Mouse (Mus musculus) kidney, adult 11 months (tissue): ENCODE data around the gene Rbm17.

Experiments
- DNase-seq: peaks from one replicate; pipeline ENCODE4 v3.0.0; 2022

Rbm17 gene

DNA sequence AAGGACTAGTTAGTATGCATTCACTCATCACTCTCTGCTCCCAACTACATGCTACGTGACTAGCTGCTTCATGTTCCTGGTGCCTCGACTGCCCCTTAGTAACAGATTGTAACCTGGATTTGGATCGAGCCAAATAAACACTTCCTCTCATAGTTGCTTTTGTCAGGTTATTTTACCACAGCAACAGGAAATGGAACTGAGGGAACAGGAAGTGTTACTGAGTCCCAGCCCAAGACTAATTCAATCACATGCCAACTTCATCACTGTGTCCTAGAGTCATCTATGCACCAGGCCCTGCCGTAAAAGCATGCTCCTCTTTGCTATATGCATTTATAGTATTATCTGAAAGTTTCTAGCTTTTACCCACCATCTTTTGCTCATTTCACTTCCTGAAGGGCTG is 16.0 kb downstream of the Rbm17 start:
- DNase-seq, result no peak

DNA sequence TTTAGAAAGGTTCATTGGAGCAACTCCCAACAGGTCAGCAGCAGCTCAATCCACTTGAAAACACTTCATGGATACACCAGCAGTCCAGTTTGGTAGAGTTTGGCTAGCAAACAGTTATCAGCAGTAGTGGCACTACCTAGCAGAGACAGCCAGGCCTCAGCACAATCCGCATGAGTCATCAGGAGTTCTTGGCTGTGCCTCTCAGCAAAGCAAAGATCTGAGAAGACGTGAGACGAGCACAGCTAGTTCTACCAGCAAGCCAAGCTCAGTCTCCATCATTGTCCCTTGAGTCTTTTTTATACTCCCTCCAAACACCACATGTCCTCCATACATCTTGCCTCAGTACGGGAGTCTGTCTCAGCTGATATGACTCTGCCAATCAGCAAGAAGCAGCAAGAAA is 24.6 kb downstream of the Rbm17 start:
- no peak for DNase-seq

DNA sequence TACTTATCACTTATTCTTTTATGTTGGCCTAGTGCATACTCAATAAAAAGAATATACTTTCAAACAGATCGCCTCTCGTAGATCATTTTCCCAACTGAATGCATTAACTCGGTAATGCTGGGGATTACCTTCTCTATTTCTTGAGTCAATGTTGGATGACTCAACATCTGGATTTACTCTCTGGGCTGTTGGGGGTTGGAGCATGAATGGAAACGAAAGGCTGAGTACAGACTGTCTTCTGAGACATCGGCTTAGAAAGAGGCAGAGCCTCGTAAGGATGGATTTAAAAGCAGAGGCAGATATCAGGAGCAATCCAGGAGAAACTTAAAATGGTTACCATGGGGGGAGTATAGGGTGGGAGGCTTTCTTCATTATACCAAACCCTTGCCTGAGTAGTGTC is 25.8 kb downstream of the Rbm17 start:
- no peak for DNase-seq

DNA sequence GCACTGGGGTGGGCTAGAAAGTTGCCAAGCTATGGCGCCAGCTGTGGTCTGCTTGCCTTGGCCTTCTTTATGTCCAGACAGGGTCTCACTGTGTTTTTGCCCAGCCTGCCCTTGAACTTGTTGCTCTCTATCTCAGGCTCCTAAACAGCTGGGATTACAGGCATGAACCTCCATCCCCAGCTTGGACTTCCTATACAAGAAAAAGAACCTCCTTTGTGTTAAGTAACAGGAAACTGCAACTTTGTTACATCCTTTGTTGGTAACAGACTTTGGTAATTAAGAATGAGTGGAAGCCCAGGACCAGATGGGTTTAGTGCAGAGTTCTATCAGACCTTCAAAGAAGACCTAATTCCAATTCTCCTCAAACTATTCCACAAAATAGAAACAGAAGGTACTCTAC is 30.3 kb downstream of the Rbm17 start:
- no peak for DNase-seq

DNA sequence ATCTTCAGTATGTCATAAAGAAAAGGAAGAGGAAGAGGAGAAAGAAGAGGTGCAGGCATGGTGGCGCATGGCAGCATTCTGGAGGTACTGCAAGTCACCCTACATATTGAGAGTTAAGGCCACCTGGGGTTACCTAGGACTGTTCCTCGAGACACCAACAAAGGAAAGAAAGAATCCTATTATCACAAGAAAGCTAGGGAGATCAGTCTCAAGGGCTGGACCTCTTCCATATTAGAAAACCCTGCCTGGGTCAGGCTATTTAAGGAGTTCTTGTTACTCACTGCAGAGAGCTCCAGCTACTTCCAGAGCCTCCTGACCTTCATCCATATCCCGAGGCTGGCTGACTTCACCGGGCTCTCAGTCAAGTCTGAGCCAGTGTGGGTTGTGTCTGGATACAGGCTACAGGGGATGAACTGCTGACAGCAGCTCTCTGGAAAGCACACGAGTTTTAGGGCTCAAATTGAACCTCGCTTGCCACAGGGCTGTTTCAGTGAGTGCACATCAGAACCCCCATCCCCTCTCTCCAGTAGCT is 32.9 kb downstream of the Rbm17 start:
- no peak for DNase-seq

DNA sequence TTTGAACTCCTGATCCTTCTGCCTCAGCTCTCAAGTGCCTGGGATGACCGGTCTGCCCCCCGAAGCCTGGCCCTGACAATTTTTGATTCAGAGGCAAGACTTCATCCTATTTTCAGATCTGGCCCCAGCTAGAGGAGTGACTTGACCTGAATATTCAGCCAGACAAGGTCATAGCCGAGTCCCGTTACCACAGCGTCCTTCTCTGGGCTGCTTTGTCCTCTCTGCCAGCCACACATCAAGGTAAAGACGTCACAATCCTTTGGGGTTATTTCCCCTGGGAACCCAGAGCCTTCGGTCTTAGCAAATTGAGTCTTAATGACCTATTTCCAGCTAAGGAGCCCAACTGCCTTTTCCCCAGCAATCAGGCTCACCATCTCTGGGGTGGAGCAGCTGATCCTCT is 35.5 kb downstream of the Rbm17 start:
- no peak for DNase-seq

DNA sequence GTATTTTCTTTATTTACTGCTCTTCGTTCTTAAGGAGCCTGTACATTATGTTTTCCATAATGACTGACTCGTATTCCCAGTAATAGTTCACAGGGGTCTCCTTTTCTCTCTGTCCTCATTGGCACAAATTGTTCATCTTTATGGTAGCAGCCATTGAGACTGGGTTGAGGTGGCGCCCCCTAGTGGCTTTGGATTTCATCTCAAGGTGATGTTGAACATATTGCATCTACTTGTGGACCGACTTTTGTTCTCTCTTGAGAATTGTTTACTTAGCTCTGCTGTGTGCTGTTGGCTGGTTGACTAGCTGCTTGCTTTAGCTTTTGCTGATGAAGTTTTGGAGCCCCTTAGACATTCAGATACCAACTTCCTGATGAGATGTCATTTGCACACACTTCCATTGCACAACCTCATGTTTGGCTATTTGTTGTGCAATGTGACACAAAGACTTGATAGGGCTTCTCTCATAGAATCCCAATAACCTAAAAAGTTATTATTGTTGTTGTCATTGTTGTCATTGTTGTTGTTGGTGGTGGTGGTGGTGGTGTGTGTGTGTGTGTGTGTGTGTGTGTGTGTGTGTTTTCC is 36.1 kb downstream of the Rbm17 start:
- DNase-seq, result no peak

DNA sequence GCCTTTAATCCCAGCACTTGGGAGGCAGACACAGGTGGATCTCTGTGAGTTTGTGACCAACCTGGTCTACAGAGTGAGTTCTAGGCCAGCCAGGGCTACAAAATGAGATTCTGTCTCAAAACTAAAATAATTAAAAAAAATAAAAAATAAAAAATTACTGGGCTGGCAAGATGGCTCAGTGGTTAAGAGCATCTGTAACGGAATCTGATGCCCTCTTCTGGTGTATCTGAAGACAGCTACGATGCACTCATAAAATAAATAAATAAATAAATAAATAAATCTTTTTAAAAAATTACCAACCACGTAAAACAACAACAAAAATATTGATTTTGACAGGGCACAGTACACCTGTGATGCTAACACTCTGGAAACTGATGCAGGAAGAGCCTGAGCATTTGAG is 37.1 kb downstream of the Rbm17 start:
- no peak for DNase-seq

DNA sequence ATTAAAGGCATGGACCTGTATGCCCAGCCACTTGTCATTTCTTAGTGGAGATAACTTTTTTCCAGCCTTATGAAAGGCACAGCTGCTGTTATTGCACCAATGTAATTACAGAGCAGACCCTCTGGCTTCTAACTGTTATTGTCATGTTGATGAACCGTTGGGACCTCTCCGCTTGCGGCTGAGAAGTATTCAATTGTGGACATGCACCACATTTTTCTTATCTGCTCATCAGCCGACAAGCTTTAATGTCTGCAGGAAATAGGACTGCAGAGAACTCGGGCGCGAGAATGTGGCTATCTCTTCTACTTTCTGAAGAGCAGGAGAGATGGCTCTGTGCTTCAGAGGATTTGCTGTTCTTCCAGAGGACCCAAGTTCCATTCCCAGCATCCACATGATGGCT is 37.7 kb downstream of the Rbm17 start:
- DNase-seq, result no peak

DNA sequence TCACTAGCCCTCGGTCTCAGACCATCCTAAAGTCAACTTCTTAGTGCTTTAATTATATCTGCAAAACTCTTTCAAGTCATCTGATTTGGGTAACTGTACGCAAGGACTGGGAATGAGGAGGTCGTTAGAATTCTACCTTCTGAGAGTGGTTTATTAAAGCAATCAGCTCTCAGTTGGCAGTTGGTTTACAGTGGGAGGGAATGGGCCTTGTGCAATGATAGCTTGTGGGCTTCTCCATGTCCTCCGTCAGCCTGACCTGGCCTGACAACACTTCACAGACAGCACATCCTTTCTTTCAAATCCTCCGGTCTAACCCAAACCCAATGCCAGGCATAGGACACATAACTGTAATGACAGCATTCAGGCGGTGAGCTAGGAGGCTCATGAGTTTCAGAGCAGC is 39.2 kb downstream of the Rbm17 start:
- no peak for DNase-seq

DNA sequence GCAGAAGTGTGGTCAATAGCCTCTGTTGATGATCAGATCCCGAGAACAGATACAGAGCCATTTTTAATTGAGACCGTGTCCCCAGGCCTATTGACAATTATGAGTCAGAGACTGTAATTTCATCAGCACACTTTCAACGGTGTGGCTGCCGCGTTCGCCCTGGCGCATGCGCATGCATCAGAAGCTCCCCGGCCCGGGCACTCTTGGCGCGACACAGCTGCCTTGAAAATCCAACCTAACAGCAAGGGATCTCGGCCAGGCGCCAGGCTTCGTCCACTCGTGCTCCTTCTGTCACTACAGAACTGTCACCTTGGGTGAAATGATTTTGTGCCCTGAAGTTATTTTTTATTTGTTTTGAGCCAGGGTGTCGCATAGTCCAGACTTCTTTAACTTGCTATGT is 40.7 kb downstream of the Rbm17 start:
- no peak for DNase-seq

DNA sequence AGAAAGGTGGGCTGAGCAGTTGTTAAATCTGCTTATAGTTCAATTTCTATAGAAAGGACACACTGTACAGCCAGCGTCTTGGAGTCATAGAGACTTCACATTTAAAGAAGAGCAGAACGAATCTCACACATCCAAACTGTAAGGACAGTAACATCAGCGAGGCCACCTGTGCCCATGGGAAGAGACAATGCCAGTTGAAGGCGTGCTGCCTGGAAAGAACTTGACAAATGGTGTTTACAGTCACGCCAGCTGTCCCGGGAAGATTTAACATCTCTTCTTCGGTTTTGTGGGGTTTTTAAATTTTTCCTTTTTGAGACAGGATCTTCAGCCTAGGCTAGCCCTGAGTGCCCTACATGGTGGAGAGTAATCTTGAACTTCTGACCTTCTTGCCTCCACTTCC is 45.3 kb downstream of the Rbm17 start:
- DNase-seq, result no peak

DNA sequence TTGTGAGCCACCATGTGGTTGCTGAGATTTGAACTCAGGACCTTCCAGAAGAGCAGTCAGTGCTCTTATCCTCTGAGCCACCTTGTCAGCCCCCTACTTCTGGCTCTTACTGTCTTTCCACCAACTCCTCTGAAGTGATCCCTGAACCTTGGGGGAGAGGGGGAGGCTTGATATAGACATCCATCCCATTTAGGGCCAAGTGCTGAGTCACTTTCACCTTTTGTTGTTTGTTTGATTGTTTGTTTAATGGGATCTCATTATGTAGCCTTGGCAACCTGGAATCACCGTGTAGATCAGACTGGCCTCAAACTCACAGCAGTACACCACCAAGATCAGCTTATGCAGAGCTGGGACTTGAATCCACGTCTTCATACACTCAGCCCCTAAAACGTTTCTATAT is 46.7 kb downstream of the Rbm17 start:
- no peak for DNase-seq

DNA sequence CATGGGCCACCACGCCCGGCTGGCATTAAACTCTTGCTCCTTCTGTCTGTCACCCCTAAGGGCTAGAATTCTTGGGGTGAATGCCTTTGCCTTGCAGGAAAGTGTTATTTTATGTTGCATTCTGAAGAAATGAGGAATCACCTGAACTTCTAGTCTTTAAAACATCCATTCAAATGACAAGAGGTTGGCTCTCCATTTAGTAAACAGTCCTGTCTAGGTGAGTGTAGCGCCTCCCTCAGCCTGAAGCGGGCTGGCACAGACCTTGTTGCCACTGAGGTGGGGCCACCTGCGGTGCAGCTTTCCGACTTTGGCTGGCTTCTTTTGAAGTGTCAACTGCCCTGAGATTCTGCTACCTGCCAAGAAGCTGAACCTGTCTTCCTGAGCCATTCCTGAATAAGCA is 48.6 kb downstream of the Rbm17 start:
- no peak for DNase-seq

DNA sequence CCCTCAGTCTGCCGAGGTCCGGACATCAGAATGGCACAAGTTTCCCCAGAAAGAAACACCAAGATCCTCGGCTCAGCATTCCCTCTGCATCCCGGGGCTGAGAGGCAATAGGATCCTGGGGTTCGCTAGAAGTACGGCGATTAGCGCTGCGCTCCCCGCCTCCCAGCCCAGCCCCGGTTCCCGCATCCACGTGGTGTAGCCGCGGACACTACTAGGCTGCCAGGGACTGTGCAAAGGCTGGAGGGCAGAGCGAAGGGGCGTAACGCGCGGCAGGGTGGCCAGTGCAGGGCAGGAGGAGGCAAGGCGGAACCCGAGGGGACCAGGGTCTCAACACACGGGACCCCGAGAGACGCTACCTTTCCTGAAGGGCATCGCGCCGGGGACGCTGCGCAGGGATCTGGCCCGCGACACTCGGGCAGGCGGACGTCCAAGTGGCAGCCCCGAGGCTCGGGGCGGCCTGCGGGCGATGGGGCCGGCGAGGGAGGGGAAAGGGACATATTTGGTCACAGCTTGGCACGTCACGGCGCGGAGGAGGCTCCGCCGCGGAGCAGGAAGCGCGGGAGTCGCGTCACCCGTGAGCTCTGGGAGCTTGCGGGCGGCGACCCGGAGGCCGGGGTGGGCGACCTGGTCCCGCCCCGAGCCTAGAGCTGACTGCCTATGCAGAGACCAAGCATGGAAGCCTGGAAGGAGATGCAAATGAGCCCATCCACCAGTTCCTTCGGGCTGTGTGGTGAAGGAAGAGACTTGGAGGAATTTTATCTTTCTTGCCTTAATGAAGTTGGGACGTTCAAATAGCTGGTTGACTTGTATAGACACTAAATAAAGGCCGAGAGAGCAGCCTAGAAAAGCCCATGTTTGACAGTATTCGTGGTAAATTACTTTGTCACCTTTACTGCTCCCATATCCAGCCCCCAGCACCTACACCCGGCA is 50.2 kb downstream of the Rbm17 start, which contains the start of gene Pfkfb3:
Gene Pfkfb3 (minus strand): TSS at position 607 of the 930 bp plus-strand sequence.
- peak; percentile 70 for DNase-seq

DNA sequence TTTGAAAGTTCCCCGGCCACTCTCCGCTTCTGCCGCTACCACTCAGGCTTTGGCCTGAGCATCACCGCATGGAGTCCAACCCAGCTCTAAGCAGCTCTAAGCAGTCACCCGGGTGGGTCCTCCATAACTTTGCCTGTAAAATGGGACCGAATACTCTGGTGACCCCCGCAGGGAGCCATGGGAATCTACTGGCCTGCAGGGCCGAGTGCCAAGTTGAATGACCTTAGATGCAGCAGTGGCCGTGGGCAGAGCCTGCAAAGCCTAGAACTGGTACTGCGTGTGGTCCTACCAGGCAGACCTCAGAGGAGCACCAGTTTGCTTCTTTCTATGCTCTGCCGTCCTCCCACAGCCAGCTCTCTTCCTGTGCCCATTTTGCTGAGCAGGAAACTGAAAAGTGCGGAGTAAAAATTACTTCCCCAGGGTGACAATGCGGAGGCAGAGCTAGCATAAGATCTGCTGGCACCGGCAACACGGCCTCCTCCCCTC is 50.9 kb downstream of the Rbm17 start:
- DNase-seq, result peak; percentile 34

DNA sequence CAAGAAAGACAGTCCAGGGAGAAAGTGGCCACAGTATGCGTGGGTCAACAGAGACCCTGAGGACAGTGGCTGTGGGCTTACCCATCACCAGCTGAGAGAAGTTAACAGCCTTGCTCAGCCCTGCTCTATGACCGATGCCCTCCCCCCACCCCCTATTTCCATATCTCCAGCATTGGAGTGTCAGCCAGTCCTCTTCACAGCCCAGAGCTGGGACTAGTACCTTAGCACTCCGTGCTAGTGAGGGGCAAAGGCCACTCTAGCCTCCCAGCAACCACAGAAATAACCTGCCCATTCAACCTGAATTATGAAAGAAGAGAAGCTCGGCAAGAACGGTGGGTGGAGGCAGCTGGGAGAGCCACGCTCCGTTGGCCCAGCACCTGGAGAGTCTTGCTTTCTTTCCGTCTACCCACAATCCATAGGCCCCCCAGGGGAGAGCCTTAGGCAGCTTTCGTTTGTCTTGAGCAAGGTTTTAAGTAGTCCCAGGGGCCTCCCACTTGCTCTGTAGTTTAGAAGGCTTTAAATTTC is 51.6 kb downstream of the Rbm17 start:
- peak; percentile 72 for DNase-seq

DNA sequence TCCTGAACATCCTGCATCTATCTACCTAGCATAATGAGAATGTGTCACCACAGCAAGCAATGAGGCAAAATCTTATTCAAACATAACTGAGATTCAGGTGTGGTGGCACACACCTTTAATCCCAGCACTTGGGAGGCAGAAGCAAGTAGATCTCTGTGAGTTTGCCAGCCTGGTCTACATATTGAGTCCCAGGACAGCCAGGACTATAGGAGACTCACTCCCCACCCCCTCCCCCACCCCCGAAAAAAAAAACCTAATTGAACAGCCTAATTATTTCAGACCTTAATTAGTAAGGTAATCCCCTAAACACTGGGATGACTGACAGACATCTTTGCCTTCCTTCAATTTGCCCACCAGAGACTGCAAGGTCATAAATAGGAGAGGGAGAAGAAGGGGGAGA is 52.2 kb downstream of the Rbm17 start:
- DNase-seq, result no peak

DNA sequence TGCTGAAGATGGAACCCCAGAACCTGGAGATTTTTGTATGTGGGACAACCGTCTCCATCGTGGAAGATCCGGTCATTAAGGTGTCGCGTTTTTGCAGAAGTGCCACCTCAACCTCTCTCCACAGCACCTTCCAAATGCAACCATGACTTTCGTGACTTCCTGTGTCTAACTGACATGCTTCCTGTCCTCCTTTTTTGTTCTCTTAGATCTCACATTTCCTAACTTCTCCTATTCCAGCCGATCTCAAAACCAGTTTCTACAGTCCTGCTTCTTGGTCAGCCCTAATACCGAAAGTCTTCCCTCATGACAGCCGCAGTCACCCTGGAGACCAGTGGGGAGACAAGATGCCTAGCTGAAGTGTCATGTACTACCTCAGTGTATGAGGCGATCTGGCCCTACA is 55.4 kb downstream of the Rbm17 start:
- no peak for DNase-seq

DNA sequence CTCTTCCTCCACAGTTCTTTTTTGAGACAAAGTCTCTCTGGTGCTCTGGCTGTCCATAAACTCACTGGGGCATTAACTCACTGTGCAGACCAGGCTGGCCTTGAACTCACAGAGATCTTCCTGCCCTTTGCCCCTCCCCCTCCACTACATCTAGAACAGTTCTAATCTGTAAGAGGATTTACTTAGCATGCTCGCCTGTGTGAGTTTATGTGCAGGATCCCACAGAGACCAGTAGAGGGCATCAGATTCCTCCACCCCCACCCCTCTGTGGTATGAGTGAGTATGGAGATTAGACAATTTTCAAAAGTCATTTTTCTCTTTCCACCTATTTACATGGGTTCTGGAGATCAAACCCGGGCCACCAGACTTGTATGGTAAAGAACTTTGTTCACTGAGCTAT is 56.3 kb downstream of the Rbm17 start:
- DNase-seq, result no peak

DNA sequence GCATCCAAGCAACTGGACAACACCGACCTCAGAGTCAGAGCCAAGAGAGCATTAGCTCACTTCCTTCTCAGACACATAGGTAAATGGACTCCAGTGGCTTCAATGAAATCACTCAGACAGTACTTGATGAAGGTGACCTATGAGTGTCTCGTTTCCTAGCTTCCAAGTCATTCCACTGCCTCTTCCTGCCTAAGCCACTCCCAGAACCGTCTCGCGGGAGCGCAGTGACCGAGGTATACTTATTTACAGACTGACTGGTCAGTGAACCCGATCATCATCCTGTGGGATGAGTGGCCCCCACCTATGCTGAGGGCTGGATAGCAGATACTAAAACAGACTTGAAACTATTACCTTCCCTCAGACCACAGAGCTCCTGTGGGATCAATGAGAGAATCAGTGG is 57.9 kb downstream of the Rbm17 start:
- DNase-seq, result peak; percentile 74

DNA sequence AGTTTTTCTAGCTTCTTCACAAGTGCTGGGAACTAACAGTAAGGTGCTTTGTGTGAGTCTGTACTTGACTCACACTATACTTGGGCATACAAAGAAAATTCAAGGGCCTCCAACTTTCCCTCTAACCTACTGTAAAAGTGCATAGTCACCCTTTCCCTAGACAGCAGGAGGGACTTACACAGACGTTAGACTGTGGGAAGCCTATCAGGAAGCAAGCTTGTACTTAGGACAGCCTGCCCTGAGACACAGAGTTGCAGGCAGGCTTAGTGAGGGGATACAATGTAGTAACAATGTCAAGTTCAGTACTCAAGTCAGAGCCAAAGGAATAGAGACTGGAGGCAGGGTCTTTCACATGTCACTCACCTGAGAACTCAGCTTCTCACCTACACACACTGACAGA is 58.6 kb downstream of the Rbm17 start:
- DNase-seq, result no peak

DNA sequence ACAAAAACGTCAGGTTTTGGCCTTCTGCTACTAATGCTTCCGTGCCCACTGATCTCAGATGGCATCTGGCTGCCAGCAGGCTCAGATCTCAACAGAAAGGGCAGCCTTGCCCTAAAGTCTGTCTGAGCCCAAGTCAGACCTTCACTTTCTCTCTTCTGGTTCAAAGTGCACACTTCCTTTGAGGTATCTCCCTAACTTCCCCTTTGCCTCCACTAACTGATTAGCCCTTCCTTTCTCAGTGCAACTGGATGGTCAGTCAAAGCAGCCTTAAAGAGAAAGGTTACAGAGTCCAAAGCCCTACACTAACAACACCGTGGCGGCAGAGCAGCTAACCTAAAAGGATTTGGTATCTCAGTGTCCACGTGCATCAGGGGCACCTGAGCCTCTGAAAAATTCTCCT is 59.6 kb downstream of the Rbm17 start:
- DNase-seq, result no peak

DNA sequence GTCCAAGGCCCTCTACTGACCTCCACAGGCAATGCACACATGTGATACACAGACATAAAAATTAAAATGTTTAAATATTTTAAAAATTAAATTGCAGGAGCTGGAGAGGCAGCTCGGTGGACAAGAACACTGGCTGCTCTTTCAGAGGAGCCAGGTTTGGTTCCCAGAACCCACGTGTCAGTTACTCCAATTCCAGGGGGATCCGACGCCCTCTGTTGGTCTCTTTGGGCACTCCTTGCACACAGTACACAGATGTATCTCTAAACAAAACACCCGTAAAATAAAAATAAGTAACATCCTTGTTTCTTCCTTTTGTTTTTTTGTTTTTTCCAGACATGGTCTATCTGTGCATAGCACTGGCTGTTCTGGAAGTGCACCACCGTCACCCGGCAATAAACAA is 60.8 kb downstream of the Rbm17 start:
- DNase-seq, result no peak
